Mouse (Mus musculus): ENCODE measurements around the gene Nek6. TPM values are rescaled to one million over a fixed set of nuclear protein-coding genes. Genes with fewer than 3 reads are reported as not detected.
A peak's percentile ranks its signal among the peaks of the same experiment; 100 is the strongest.

Gene Nek6
- polyA plus RNA-seq, 1 experiment from 2014 or later = 181 TPM

- WGBS = 45% methylated on average over 1 of the region's 1 CpGs
- H3K27ac ChIP-seq = no peak overlapping the region
- H3K27me3 ChIP-seq = no peaks in the 10 kb centered on the region
- H3K9ac ChIP-seq = no peak overlapping the region
- H3K9me3 ChIP-seq = no peaks in the 10 kb centered on the region
- no peak overlapping the region for H3K4me2 ChIP-seq (replicated peaks)
- H3K4me3 ChIP-seq = no peak overlapping the region
- ATAC-seq (ENCODE audit: low FRiP score, low read depth) = no peak
- H3K4me1 ChIP-seq = peaks cover 81% of the 10 kb centered on the region
- no peaks in the 10 kb centered on the region for H3K36me3 ChIP-seq
These were observed 30.9 kb downstream of the Nek6 start for GRCm38 (mm10) chr2:38542366-38542765.

GRCm38 (mm10) chr2:38543158-38543557, 31.7 kb downstream of the Nek6 start:
- no peak for ATAC-seq (ENCODE audit: low FRiP score, low read depth)
- Histone ChIP-seq H3K9me3 (no peaks in the 10 kb centered on the region), H3K4me1 (peaks cover 73% of the 10 kb centered on the region), H3K27me3 (no peaks in the 10 kb centered on the region), H3K27ac (no peak overlapping the region), H3K4me3 (no peak overlapping the region), H3K9ac (no peak overlapping the region), H3K36me3 (no peaks in the 10 kb centered on the region), H3K4me2 (replicated peaks) (no peak overlapping the region)
- WGBS = 91% methylated on average over 2 of the region's 2 CpGs

GRCm38 (mm10) chr2:38544341-38544740, 32.9 kb downstream of the Nek6 start:
- no peak for ATAC-seq (ENCODE audit: low FRiP score, low read depth)

GRCm38 (mm10) chr2:38544982-38545381, 33.5 kb downstream of the Nek6 start:
- no peak for ATAC-seq (ENCODE audit: low FRiP score, low read depth)
- WGBS = 77% methylated on average over 6 of the region's 6 CpGs
- no peak overlapping the region for H3K27ac ChIP-seq

More at GRCm38 (mm10) chr2:38544341-38544740, 32.9 kb downstream of the Nek6 start:
- no peak overlapping the region for H3K4me3 ChIP-seq
- no peak overlapping the region for H3K9ac ChIP-seq
- peaks cover 61% of the 10 kb centered on the region for H3K4me1 ChIP-seq
- no peaks in the 10 kb centered on the region for H3K9me3 ChIP-seq
- H3K4me2 ChIP-seq (replicated peaks) = no peak overlapping the region
- H3K36me3 ChIP-seq = peaks cover 10% of the 10 kb centered on the region; the same call in 1 of the 2 replicates
- H3K27ac ChIP-seq = no peak overlapping the region
- no peaks in the 10 kb centered on the region for H3K27me3 ChIP-seq

GRCm38 (mm10) chr2:38545706-38546105, 34.3 kb downstream of the Nek6 start:
- H3K27me3 ChIP-seq = no peaks in the 10 kb centered on the region
- H3K4me1 ChIP-seq = peaks cover 49% of the 10 kb centered on the region
- no peaks in the 10 kb centered on the region for H3K9me3 ChIP-seq
- H3K27ac ChIP-seq = no peak overlapping the region; the same call in 1 of the 2 replicates
- H3K36me3 ChIP-seq = peaks cover 21% of the 10 kb centered on the region
- ATAC-seq (ENCODE audit: low FRiP score, low read depth) = no peak
- no peak overlapping the region; the same call in 1 of the 2 replicates for H3K9ac ChIP-seq
- H3K4me3 ChIP-seq = no peak overlapping the region
- no peak overlapping the region for H3K4me2 ChIP-seq (replicated peaks)

More at GRCm38 (mm10) chr2:38544982-38545381, 33.5 kb downstream of the Nek6 start:
- Histone ChIP-seq H3K4me3 (no peak overlapping the region), H3K9me3 (no peaks in the 10 kb centered on the region), H3K27me3 (no peaks in the 10 kb centered on the region), H3K9ac (no peak overlapping the region), H3K4me2 (replicated peaks) (no peak overlapping the region), H3K4me1 (peaks cover 55% of the 10 kb centered on the region), H3K36me3 (peaks cover 14% of the 10 kb centered on the region)

GRCm38 (mm10) chr2:38546222-38546621, 34.8 kb downstream of the Nek6 start:
- Histone ChIP-seq H3K9ac (no peak overlapping the region; the same call in 1 of the 2 replicates), H3K4me2 (replicated peaks) (no peak overlapping the region), H3K4me3 (no peak overlapping the region), H3K36me3 (peaks cover 26% of the 10 kb centered on the region), H3K4me1 (peaks cover 43% of the 10 kb centered on the region), H3K27me3 (no peaks in the 10 kb centered on the region), H3K9me3 (no peaks in the 10 kb centered on the region), H3K27ac (no peak overlapping the region)
- 22% methylated on average over 6 of the region's 6 CpGs for WGBS
- 0 out of 2 replicates have a peak, but pooled peaks have one; percentile 19 for ATAC-seq (ENCODE audit: low FRiP score, low read depth)

- Histone ChIP-seq H3K4me3 (no peak overlapping the region), H3K9me3 (no peaks in the 10 kb centered on the region), H3K4me2 (replicated peaks) (no peak overlapping the region), H3K27ac (no peak overlapping the region), H3K36me3 (peaks cover 32% of the 10 kb centered on the region), H3K27me3 (no peaks in the 10 kb centered on the region), H3K4me1 (peaks cover 38% of the 10 kb centered on the region), H3K9ac (no peak overlapping the region)
- 79% methylated on average over 5 of the region's 5 CpGs for WGBS
- ATAC-seq (ENCODE audit: low FRiP score, low read depth) = no peak
These were observed 35.3 kb downstream of the Nek6 start for GRCm38 (mm10) chr2:38546748-38547147.

- Histone ChIP-seq H3K9ac (no peak overlapping the region), H3K4me2 (replicated peaks) (no peak overlapping the region), H3K27me3 (no peaks in the 10 kb centered on the region), H3K4me3 (no peak overlapping the region), H3K9me3 (no peaks in the 10 kb centered on the region), H3K4me1 (peaks cover 34% of the 10 kb centered on the region), H3K27ac (no peak overlapping the region), H3K36me3 (peaks cover 44% of the 10 kb centered on the region)
- no peak for ATAC-seq (ENCODE audit: low FRiP score, low read depth)
- 73% methylated on average over 11 of the region's 11 CpGs for WGBS
These were observed 36.5 kb downstream of the Nek6 start for GRCm38 (mm10) chr2:38547793-38548517.

- H3K4me1 ChIP-seq = peaks cover under 1% of the 10 kb centered on the region; the same call in 1 of the 2 replicates
- H3K27me3 ChIP-seq = no peaks in the 10 kb centered on the region
- peaks cover 52% of the 10 kb centered on the region for H3K36me3 ChIP-seq
- no peak overlapping the region for H3K27ac ChIP-seq
- no peak overlapping the region for H3K4me3 ChIP-seq
- H3K9me3 ChIP-seq = no peaks in the 10 kb centered on the region
- no peak for ATAC-seq (ENCODE audit: low FRiP score, low read depth)
- 69% methylated on average over 15 of the region's 15 CpGs for WGBS
- no peak overlapping the region for H3K4me2 ChIP-seq (replicated peaks)
- H3K9ac ChIP-seq = no peak overlapping the region
These were observed 40.6 kb downstream of the Nek6 start for GRCm38 (mm10) chr2:38552004-38552443.

- no peak for ATAC-seq (ENCODE audit: low FRiP score, low read depth)
- Histone ChIP-seq H3K27me3 (no peaks in the 10 kb centered on the region), H3K4me2 (replicated peaks) (no peak overlapping the region), H3K9me3 (no peaks in the 10 kb centered on the region), H3K27ac (no peak overlapping the region), H3K4me1 (no peaks in the 10 kb centered on the region), H3K36me3 (peaks cover 63% of the 10 kb centered on the region), H3K4me3 (no peak overlapping the region), H3K9ac (no peak overlapping the region)
- WGBS = 72% methylated on average over 19 of the region's 19 CpGs
These were observed 43.0 kb downstream of the Nek6 start for GRCm38 (mm10) chr2:38554226-38554995.

GRCm38 (mm10) chr2:38555659-38556058, 44.2 kb downstream of the Nek6 start:
- Histone ChIP-seq H3K4me1 (no peaks in the 10 kb centered on the region), H3K4me2 (replicated peaks) (no peak overlapping the region), H3K36me3 (peaks cover 65% of the 10 kb centered on the region), H3K27ac (no peak overlapping the region), H3K9me3 (no peaks in the 10 kb centered on the region), H3K9ac (no peak overlapping the region), H3K4me3 (no peak overlapping the region), H3K27me3 (no peaks in the 10 kb centered on the region)
- WGBS = 88% methylated on average over 4 of the region's 4 CpGs
- no peak for ATAC-seq (ENCODE audit: low FRiP score, low read depth)

GRCm38 (mm10) chr2:38556721-38557120, 45.3 kb downstream of the Nek6 start:
- Histone ChIP-seq H3K4me3 (no peak overlapping the region), H3K27ac (no peak overlapping the region), H3K36me3 (peaks cover 65% of the 10 kb centered on the region), H3K9ac (no peak overlapping the region), H3K4me2 (replicated peaks) (no peak overlapping the region), H3K9me3 (no peaks in the 10 kb centered on the region), H3K27me3 (no peaks in the 10 kb centered on the region), H3K4me1 (no peaks in the 10 kb centered on the region)
- no peak for ATAC-seq (ENCODE audit: low FRiP score, low read depth)
- WGBS = 90% methylated on average over 3 of the region's 3 CpGs

Measured in limb, embryonic 13.5 days (tissue).